Mouse (Mus musculus) erythroblast, embryonic 14.5 days (primary cell): ENCODE measurements around the gene 6430571L13Rik. TPM values are rescaled to one million over a fixed set of nuclear protein-coding genes. Genes with fewer than 3 reads are reported as not detected.
A peak's percentile ranks its signal among the peaks of the same experiment; 100 is the strongest.

Experiments
- H3K27me3 ChIP-seq: 2 replicates; pipeline ENCODE4 v1.6.1; 2012; ENCODE audit warnings: inconsistent platforms; ENCODE audit not compliant: control insufficient read depth
- H3K36me3 ChIP-seq: 2 replicates; pipeline ENCODE4 v1.6.1; 2012; ENCODE audit warnings: mild to moderate bottlenecking, inconsistent platforms; ENCODE audit not compliant: control insufficient read depth
- H3K4me1 ChIP-seq: 2 replicates; pipeline ENCODE4 v1.6.1; 2012; ENCODE audit warnings: inconsistent platforms; ENCODE audit not compliant: control insufficient read depth
- H3K4me3 ChIP-seq: replicated peaks from 2 replicates; pipeline ENCODE3; 2012; ENCODE audit warnings: moderate library complexity, mild to moderate bottlenecking, inconsistent platforms
- H3K9me3 ChIP-seq: 2 replicates; pipeline ENCODE4 v1.6.1; 2012; ENCODE audit warnings: low read length, inconsistent platforms, mixed read lengths; ENCODE audit not compliant: control insufficient read depth
- GATA1 ChIP-seq: IDR thresholded peaks from 2 replicates; pipeline ENCODE4 v1.6.1; 2012; ENCODE audit warnings: low read length, inconsistent platforms, mixed read lengths
- TAL1 ChIP-seq: IDR thresholded peaks from 3 replicates; pipeline ENCODE4 v1.6.1; 2012; ENCODE audit warnings: low read length, inconsistent platforms, mixed read lengths
- polyA plus RNA-seq: library from polyadenylated mRNA; stranded (reverse); fragments of >175 nt; gene quantifications from 2 replicates; pipeline ENCODE4 v1.2.3, GENCODE M21; 2012

The 6430571L13Rik gene
- polyA plus RNA-seq, 1 experiment = not detected

GRCm38 (mm10) chr9:107346081-107346480, 5.7 kb downstream of the 6430571L13Rik start:
- H3K4me3 ChIP-seq = no peak overlapping the region
- peaks cover 23% of the 10 kb centered on the region for H3K27me3 ChIP-seq
- no peaks in the 10 kb centered on the region for H3K9me3 ChIP-seq
- peaks cover under 1% of the 10 kb centered on the region for H3K4me1 ChIP-seq
- no peaks in the 10 kb centered on the region for H3K36me3 ChIP-seq
- TF ChIP-seq TAL1 (no peak), GATA1 (no peak)

GRCm38 (mm10) chr9:107347586-107348183, 7.3 kb downstream of the 6430571L13Rik start:
- Histone ChIP-seq H3K27me3 (peaks cover 13% of the 10 kb centered on the region), H3K4me3 (no peak overlapping the region), H3K9me3 (no peaks in the 10 kb centered on the region), H3K4me1 (no peaks in the 10 kb centered on the region), H3K36me3 (no peaks in the 10 kb centered on the region)
- TF ChIP-seq TAL1 (no peak), GATA1 (no peak)

- peaks cover 4% of the 10 kb centered on the region for H3K27me3 ChIP-seq
- H3K4me1 ChIP-seq = no peaks in the 10 kb centered on the region
- no peaks in the 10 kb centered on the region for H3K9me3 ChIP-seq
- TF ChIP-seq GATA1 (no peak), TAL1 (no peak)
- no peaks in the 10 kb centered on the region for H3K36me3 ChIP-seq
- no peak overlapping the region for H3K4me3 ChIP-seq
These were observed 8.9 kb downstream of the 6430571L13Rik start for GRCm38 (mm10) chr9:107349321-107349720.

GRCm38 (mm10) chr9:107354826-107355225, 14.4 kb downstream of the 6430571L13Rik start:
- H3K9me3 ChIP-seq = no peaks in the 10 kb centered on the region
- no peaks in the 10 kb centered on the region for H3K36me3 ChIP-seq
- H3K27me3 ChIP-seq = peaks cover 26% of the 10 kb centered on the region
- H3K4me1 ChIP-seq = no peaks in the 10 kb centered on the region; the same call in 1 of the 2 replicates
- TF ChIP-seq GATA1 = no peak
- TF ChIP-seq TAL1 = no peak
- H3K4me3 ChIP-seq = no peak overlapping the region

- Histone ChIP-seq H3K4me3 (no peak overlapping the region), H3K36me3 (no peaks in the 10 kb centered on the region), H3K4me1 (peaks cover 7% of the 10 kb centered on the region), H3K9me3 (no peaks in the 10 kb centered on the region), H3K27me3 (peaks cover 26% of the 10 kb centered on the region)
- TF ChIP-seq GATA1 (no peak), TAL1 (no peak)
These were observed 15.7 kb downstream of the 6430571L13Rik start for GRCm38 (mm10) chr9:107355870-107356765.

GRCm38 (mm10) chr9:107357651-107358050, 17.2 kb downstream of the 6430571L13Rik start:
- Histone ChIP-seq H3K27me3 (peaks cover 25% of the 10 kb centered on the region), H3K4me3 (no peak overlapping the region), H3K36me3 (no peaks in the 10 kb centered on the region), H3K9me3 (no peaks in the 10 kb centered on the region), H3K4me1 (peaks cover 7% of the 10 kb centered on the region)
- TF ChIP-seq GATA1 = no peak
- no peak for TF ChIP-seq TAL1

DNA sequence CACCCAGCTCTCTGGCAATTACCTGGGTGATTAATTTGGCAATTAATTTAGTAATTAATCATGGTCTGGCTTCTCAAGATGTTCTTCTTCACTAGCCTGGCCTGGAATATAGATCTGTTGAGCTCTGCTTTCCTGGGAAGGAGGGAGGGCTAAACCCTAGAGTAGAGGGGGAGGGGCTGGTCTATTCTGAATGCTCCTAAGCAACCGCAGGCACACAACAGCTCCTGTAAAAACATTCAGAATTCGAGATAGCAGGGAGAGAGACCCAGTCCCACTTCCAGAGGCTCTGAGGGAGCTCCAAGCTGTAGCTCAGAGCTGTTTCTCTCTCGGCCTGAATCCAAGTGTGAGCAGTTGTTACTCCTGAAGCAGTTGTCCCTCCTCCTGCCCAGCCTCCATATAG, 20.6 kb downstream of the 6430571L13Rik start:
- Histone ChIP-seq H3K4me1 (peaks cover 16% of the 10 kb centered on the region), H3K9me3 (no peaks in the 10 kb centered on the region), H3K4me3 (no peak overlapping the region), H3K36me3 (no peaks in the 10 kb centered on the region), H3K27me3 (peaks cover 28% of the 10 kb centered on the region)
- TF ChIP-seq TAL1 (no peak), GATA1 (no peak)

DNA sequence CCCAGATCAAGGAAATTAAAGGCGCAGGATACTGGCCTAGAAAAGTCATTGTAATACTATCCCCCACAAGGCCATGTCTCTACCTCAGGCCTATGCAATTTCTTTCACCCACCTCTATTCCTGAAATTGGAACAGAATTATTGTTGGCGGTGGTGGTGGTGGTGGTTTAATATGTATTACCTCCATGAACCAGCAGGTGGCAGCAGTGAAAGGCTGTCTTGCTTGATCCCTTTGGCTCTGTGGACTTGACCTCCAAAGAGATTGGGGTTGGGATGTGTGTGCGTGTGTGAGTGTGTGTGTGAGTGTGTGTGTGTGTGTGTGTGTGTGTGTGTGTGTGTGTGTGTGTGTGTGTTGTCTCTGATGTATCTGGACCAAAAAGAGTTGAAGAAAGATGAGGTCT, 26.2 kb downstream of the 6430571L13Rik start:
- no peaks in the 10 kb centered on the region for H3K9me3 ChIP-seq
- peaks cover 3% of the 10 kb centered on the region; the same call in 1 of the 2 replicates for H3K36me3 ChIP-seq
- peaks cover 20% of the 10 kb centered on the region for H3K27me3 ChIP-seq
- TF ChIP-seq TAL1 = no peak
- TF ChIP-seq GATA1 = no peak
- no peak overlapping the region for H3K4me3 ChIP-seq
- H3K4me1 ChIP-seq = peaks cover 65% of the 10 kb centered on the region

- H3K4me1 ChIP-seq = peaks cover 81% of the 10 kb centered on the region
These were observed 27.9 kb downstream of the 6430571L13Rik start for GRCm38 (mm10) chr9:107368302-107368701.

More at GRCm38 (mm10) chr9:107368302-107368701, 27.9 kb downstream of the 6430571L13Rik start:
- TF ChIP-seq GATA1 (peak; percentile 33; the same call in 1 of the 2 replicates), TAL1 (peak; percentile 48; the same call in 2 of the 3 replicates)
- peaks cover 12% of the 10 kb centered on the region for H3K27me3 ChIP-seq
- H3K4me3 ChIP-seq = peak overlapping the region; percentile 28
- H3K9me3 ChIP-seq = no peaks in the 10 kb centered on the region
- H3K36me3 ChIP-seq = peaks cover 3% of the 10 kb centered on the region; the same call in 1 of the 2 replicates
